Mouse (Mus musculus) neural tube, embryonic 14.5 days (tissue): ENCODE data around the gene Parp16. TPM values are rescaled to one million over a fixed set of nuclear protein-coding genes. Genes with fewer than 3 reads are reported as not detected.

ENCODE experiments used
- ATAC-seq: fragments of 200-750 bp; cut with Nextera tagmentation; 2 replicates; pipeline ENCODE4 v1.8.0; 2017; ENCODE audit warnings: low read depth, mild to moderate bottlenecking, moderate TSS enrichment, moderate library complexity
- H3K27ac ChIP-seq: fragments of 300-500 bp; sonication (generic); 2 replicates; pipeline ENCODE4 v1.5.1; 2014; ENCODE audit warnings: low read depth, mild to moderate bottlenecking, control low read depth, low read length, moderate library complexity, mixed read lengths
- H3K27me3 ChIP-seq: fragments of 300-500 bp; sonication (generic); 2 replicates; pipeline ENCODE4 v1.6.1; 2014; ENCODE audit warnings: low read length; ENCODE audit not compliant: control insufficient read depth, insufficient read depth
- H3K36me3 ChIP-seq: fragments of 300-500 bp; sonication (generic); 2 replicates; pipeline ENCODE4 v1.6.1; 2014; ENCODE audit warnings: low read length, mixed read lengths; ENCODE audit not compliant: control insufficient read depth, insufficient read depth
- H3K4me1 ChIP-seq: fragments of 300-500 bp; sonication (generic); 2 replicates; pipeline ENCODE4 v1.6.1; 2014; ENCODE audit warnings: low read length; ENCODE audit not compliant: control insufficient read depth, insufficient read depth
- H3K4me2 ChIP-seq: fragments of 300-500 bp; sonication (generic); 2 replicates; pipeline ENCODE4 v1.6.1; 2014; ENCODE audit warnings: mild to moderate bottlenecking, low read depth, low read length, control low read depth
- H3K4me3 ChIP-seq: fragments of 300-500 bp; sonication (generic); 2 replicates; pipeline ENCODE4 v1.5.1; 2014; ENCODE audit warnings: low read depth, low read length, control low read depth, mixed read lengths
- H3K9ac ChIP-seq: fragments of 300-500 bp; sonication (generic); replicated peaks from 2 replicates; pipeline ENCODE4 v1.6.1; 2014; ENCODE audit warnings: low read depth, mild to moderate bottlenecking, control low read depth, low read length, mixed read lengths
- H3K9me3 ChIP-seq: fragments of 300-500 bp; sonication (generic); 2 replicates; pipeline ENCODE4 v1.6.1; 2016; ENCODE audit warnings: low read length; ENCODE audit not compliant: control insufficient read depth
- WGBS: fragments of 180-500 bp; shearing (Covaris S2); extraction: QIAGEN DNeasy Blood & Tissue Kit; methylation state at CpG from one replicate; pipeline ENCODE4 v1.1.7; 2014; 5-methylcytosine and 5-hydroxymethylcytosine counted together
- polyA plus RNA-seq: library from polyadenylated mRNA; unstranded; fragments of >200 nt; fragmentation: Nextera tagmentation; extraction: Ambion mirVana; gene quantifications from 2 replicates; pipeline ENCODE4 v1.2.1, GENCODE M21; 2014

The Parp16 gene
- polyA plus RNA-seq, 1 experiment from 2014 or later: 6.7 TPM

GRCm38 (mm10) chr9:65175939-65176871 lies 18.9 kb upstream of the Parp16 start:
- H3K36me3 ChIP-seq: no peaks in the 10 kb centered on the region
- no peaks in the 10 kb centered on the region for H3K27me3 ChIP-seq
- H3K9me3 ChIP-seq: no peaks in the 10 kb centered on the region
- no peak overlapping the region for H3K4me2 ChIP-seq
- H3K9ac ChIP-seq: no peak overlapping the region
- WGBS: 9% methylated on average over 9 of the region's 9 CpGs
- no peak overlapping the region for H3K4me3 ChIP-seq
- H3K27ac ChIP-seq: peak overlapping the region; percentile 76
- ATAC-seq: peak; percentile 66
- H3K4me1 ChIP-seq: peaks cover 57% of the 10 kb centered on the region

- H3K4me1 ChIP-seq: peaks cover 57% of the 10 kb centered on the region
- WGBS: 48% methylated on average over 3 of the region's 3 CpGs
- H3K36me3 ChIP-seq: no peaks in the 10 kb centered on the region
- no peak overlapping the region for H3K4me2 ChIP-seq
- no peaks in the 10 kb centered on the region for H3K27me3 ChIP-seq
- H3K27ac ChIP-seq: peak overlapping the region; percentile 79
- ATAC-seq: no peak
- no peaks in the 10 kb centered on the region for H3K9me3 ChIP-seq
- no peak overlapping the region for H3K4me3 ChIP-seq
- H3K9ac ChIP-seq: no peak overlapping the region
These were observed 17.7 kb upstream of the Parp16 start for GRCm38 (mm10) chr9:65177497-65177896.

GRCm38 (mm10) chr9:65177912-65178311 lies 17.2 kb upstream of the Parp16 start:
- 48% methylated on average over 10 of the region's 10 CpGs for WGBS
- H3K4me2 ChIP-seq: no peak overlapping the region

GRCm38 (mm10) chr9:65178336-65179213 lies 16.6 kb upstream of the Parp16 start:
- peak overlapping the region; percentile 79 for H3K27ac ChIP-seq
- peaks cover 9% of the 10 kb centered on the region for H3K36me3 ChIP-seq
- H3K9ac ChIP-seq: peak overlapping the region; percentile 37
- peaks cover 57% of the 10 kb centered on the region for H3K4me1 ChIP-seq
- no peak overlapping the region; the same call in 1 of the 2 replicates for H3K4me2 ChIP-seq
- H3K27me3 ChIP-seq: no peaks in the 10 kb centered on the region
- no peaks in the 10 kb centered on the region for H3K9me3 ChIP-seq
- WGBS: 4% methylated on average over 22 of the region's 22 CpGs
- ATAC-seq: peak; percentile 51
- no peak overlapping the region for H3K4me3 ChIP-seq

More at GRCm38 (mm10) chr9:65177912-65178311, 17.2 kb upstream of the Parp16 start:
- Histone ChIP-seq H3K4me1 (peaks cover 57% of the 10 kb centered on the region), H3K4me3 (no peak overlapping the region), H3K9ac (no peak overlapping the region), H3K36me3 (peaks cover 3% of the 10 kb centered on the region; the same call in 1 of the 2 replicates), H3K9me3 (no peaks in the 10 kb centered on the region), H3K27ac (peak overlapping the region; percentile 79), H3K27me3 (no peaks in the 10 kb centered on the region)
- ATAC-seq: no peak

GRCm38 (mm10) chr9:65179817-65180624 lies 15.1 kb upstream of the Parp16 start:
- H3K4me1 ChIP-seq: peaks cover 57% of the 10 kb centered on the region
- WGBS: 31% methylated on average over 17 of the region's 17 CpGs
- no peaks in the 10 kb centered on the region for H3K27me3 ChIP-seq
- no peaks in the 10 kb centered on the region for H3K9me3 ChIP-seq
- no peak overlapping the region for H3K4me2 ChIP-seq
- no peak for ATAC-seq
- H3K27ac ChIP-seq: peak overlapping the region; percentile 79; the same call in 1 of the 2 replicates
- no peak overlapping the region for H3K9ac ChIP-seq
- H3K36me3 ChIP-seq: peaks cover 18% of the 10 kb centered on the region
- no peak overlapping the region for H3K4me3 ChIP-seq

- no peaks in the 10 kb centered on the region for H3K9me3 ChIP-seq
- peaks cover 6% of the 10 kb centered on the region; the same call in 1 of the 2 replicates for H3K4me1 ChIP-seq
- H3K4me2 ChIP-seq: no peak overlapping the region
- no peak overlapping the region for H3K4me3 ChIP-seq
- WGBS: 7% methylated on average over 3 of the region's 3 CpGs
- no peak overlapping the region for H3K9ac ChIP-seq
- H3K27me3 ChIP-seq: no peaks in the 10 kb centered on the region
- peak; percentile 65; the same call in 1 of the 2 replicates for ATAC-seq
- H3K36me3 ChIP-seq: peaks cover 19% of the 10 kb centered on the region
- H3K27ac ChIP-seq: no peak overlapping the region
These were observed 6.6 kb upstream of the Parp16 start for GRCm38 (mm10) chr9:65188599-65188998.

- Histone ChIP-seq H3K9me3 (no peaks in the 10 kb centered on the region), H3K9ac (no peak overlapping the region), H3K4me3 (no peak overlapping the region), H3K27me3 (no peaks in the 10 kb centered on the region), H3K36me3 (peaks cover 7% of the 10 kb centered on the region; the same call in 1 of the 2 replicates), H3K4me1 (peaks cover 6% of the 10 kb centered on the region; the same call in 1 of the 2 replicates), H3K4me2 (no peak overlapping the region), H3K27ac (no peak overlapping the region)
- no peak for ATAC-seq
- WGBS: 32% methylated on average over 7 of the region's 7 CpGs
These were observed 4.8 kb upstream of the Parp16 start for GRCm38 (mm10) chr9:65190306-65190705.

- Histone ChIP-seq H3K9me3 (no peaks in the 10 kb centered on the region), H3K36me3 (no peaks in the 10 kb centered on the region), H3K27ac (0 out of 2 replicates have a peak overlapping the region, but pooled peaks have one; percentile 10), H3K9ac (0 out of 2 replicates have a peak overlapping the region, but pooled peaks have one; percentile 16), H3K4me2 (no peak overlapping the region), H3K4me1 (peaks cover 9% of the 10 kb centered on the region; the same call in 1 of the 2 replicates), H3K27me3 (no peaks in the 10 kb centered on the region), H3K4me3 (no peak overlapping the region)
- 24% methylated on average over 2 of the region's 2 CpGs for WGBS
- no peak for ATAC-seq
These were observed 3.8 kb upstream of the Parp16 start for GRCm38 (mm10) chr9:65191389-65191754.
